Mouse (Mus musculus) erythroblast, embryonic 14.5 days (primary cell): Measurements from ENCODE around the gene Neu2. TPM values are rescaled to one million over a fixed set of nuclear protein-coding genes. Genes with fewer than 3 reads are reported as not detected.
A peak's percentile ranks its signal among the peaks of the same experiment; 100 is the strongest.

Experiments used
- H3K27me3 ChIP-seq: 2 replicates; pipeline ENCODE4 v1.6.1; 2012; ENCODE audit warnings: inconsistent platforms; ENCODE audit not compliant: control insufficient read depth
- H3K36me3 ChIP-seq: 2 replicates; pipeline ENCODE4 v1.6.1; 2012; ENCODE audit warnings: mild to moderate bottlenecking, inconsistent platforms; ENCODE audit not compliant: control insufficient read depth
- H3K4me1 ChIP-seq: 2 replicates; pipeline ENCODE4 v1.6.1; 2012; ENCODE audit warnings: inconsistent platforms; ENCODE audit not compliant: control insufficient read depth
- H3K4me3 ChIP-seq: replicated peaks from 2 replicates; pipeline ENCODE3; 2012; ENCODE audit warnings: moderate library complexity, mild to moderate bottlenecking, inconsistent platforms
- H3K9me3 ChIP-seq: 2 replicates; pipeline ENCODE4 v1.6.1; 2012; ENCODE audit warnings: low read length, inconsistent platforms, mixed read lengths; ENCODE audit not compliant: control insufficient read depth
- GATA1 ChIP-seq: IDR thresholded peaks from 2 replicates; pipeline ENCODE4 v1.6.1; 2012; ENCODE audit warnings: low read length, inconsistent platforms, mixed read lengths
- TAL1 ChIP-seq: IDR thresholded peaks from 3 replicates; pipeline ENCODE4 v1.6.1; 2012; ENCODE audit warnings: low read length, inconsistent platforms, mixed read lengths
- polyA plus RNA-seq: library from polyadenylated mRNA; stranded (reverse); fragments of >175 nt; gene quantifications from 2 replicates; pipeline ENCODE4 v1.2.3, GENCODE M21; 2012

Neu2 gene
- polyA plus RNA-seq, 1 experiment: not detected

DNA sequence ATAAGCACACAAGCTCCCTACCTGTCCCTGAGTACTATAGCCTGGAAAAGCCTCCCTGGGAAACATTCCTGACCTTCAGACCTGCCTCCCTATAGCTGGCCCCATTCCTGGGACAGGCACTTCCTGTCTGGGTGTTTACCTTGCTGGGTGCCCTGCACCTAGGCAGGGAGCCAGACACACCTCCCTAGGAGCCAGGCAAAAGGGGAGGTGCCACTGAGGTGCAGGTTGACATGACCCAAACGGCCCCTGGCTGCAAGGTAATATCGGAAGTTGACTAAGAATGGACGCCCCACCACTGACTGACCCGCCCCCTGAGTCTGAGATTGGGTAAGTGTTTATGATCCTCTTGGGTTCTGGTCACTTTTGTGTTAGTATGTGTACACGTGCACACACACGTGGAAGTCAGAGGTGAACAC lies 64.1 kb downstream of the Neu2 start, which contains the start of gene Ngef:
Ngef (minus strand) TSS at position 71 of the 416 bp plus-strand sequence.
- Histone ChIP-seq H3K4me3 (peak within 1 kb of the TSS; percentile 38), H3K4me1 (no peaks in the 10 kb centered on the region), H3K36me3 (no peaks in the 10 kb centered on the region; the same call in 1 of the 2 replicates), H3K27me3 (no peaks in the 10 kb centered on the region), H3K9me3 (no peaks in the 10 kb centered on the region; the same call in 1 of the 2 replicates)
- TF ChIP-seq TAL1 (no peak), GATA1 (no peak)

DNA sequence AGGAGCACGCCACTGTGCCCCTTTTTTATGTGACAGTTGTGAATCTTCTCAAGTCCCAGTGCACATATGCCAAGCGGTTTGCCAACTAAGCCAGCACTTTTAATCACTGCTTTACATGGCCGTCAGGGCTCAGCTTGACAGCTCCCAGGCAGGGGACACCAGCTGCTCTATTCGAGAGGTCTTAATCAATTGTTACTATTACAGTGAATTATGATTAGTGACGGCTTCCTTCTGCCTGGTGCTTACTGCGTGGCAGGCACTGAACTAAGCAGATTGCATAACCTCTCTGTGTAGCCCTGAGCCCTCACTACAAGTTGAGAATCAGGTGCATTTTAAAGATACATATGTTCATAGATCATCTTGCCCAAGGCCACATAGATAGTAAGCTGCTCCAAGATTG lies 64.7 kb downstream of the Neu2 start:
- Histone ChIP-seq H3K4me1 (peaks cover 3% of the 10 kb centered on the region; the same call in 1 of the 2 replicates), H3K9me3 (no peaks in the 10 kb centered on the region; the same call in 1 of the 2 replicates), H3K36me3 (no peaks in the 10 kb centered on the region; the same call in 1 of the 2 replicates), H3K4me3 (no peak overlapping the region), H3K27me3 (no peaks in the 10 kb centered on the region)
- TF ChIP-seq TAL1 (no peak), GATA1 (no peak)

GRCm38 (mm10) chr1:87574785-87575184 lies 65.1 kb downstream of the Neu2 start:
- H3K4me1 ChIP-seq: peaks cover 4% of the 10 kb centered on the region; the same call in 1 of the 2 replicates
- H3K4me3 ChIP-seq: no peak overlapping the region
- H3K9me3 ChIP-seq: no peaks in the 10 kb centered on the region
- TF ChIP-seq TAL1 (no peak), GATA1 (no peak)
- no peaks in the 10 kb centered on the region for H3K27me3 ChIP-seq
- H3K36me3 ChIP-seq: no peaks in the 10 kb centered on the region

GRCm38 (mm10) chr1:87578965-87579364 lies 69.3 kb downstream of the Neu2 start:
- Histone ChIP-seq H3K4me3 (no peak overlapping the region), H3K36me3 (no peaks in the 10 kb centered on the region), H3K27me3 (peaks cover 2% of the 10 kb centered on the region; the same call in 1 of the 2 replicates), H3K4me1 (peaks cover 17% of the 10 kb centered on the region), H3K9me3 (no peaks in the 10 kb centered on the region)
- TF ChIP-seq TAL1 (no peak), GATA1 (no peak)

DNA sequence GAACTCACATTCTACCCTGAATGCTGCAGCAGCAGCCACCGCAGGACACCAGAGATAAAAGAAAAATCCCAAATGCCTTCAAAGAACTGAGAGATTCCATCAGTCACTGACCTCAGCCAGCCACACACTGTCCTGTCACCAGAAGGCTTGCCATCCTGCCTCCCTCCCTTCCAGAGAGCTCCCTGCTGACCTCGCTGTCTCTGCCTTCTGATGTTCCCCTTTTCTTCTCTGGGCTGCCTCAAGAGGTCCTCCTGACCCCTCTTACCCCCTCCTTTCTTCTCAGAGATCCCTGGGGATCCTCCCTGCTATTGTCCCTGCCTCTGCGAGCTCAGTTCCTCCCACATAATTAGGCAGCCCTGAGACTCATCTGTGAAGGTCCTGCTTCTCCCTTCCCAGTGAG lies 71.1 kb downstream of the Neu2 start:
- Histone ChIP-seq H3K27me3 (peaks cover 2% of the 10 kb centered on the region; the same call in 1 of the 2 replicates), H3K4me1 (peaks cover 17% of the 10 kb centered on the region), H3K4me3 (no peak overlapping the region), H3K9me3 (no peaks in the 10 kb centered on the region), H3K36me3 (no peaks in the 10 kb centered on the region)
- no peak for TF ChIP-seq GATA1
- no peak for TF ChIP-seq TAL1

DNA sequence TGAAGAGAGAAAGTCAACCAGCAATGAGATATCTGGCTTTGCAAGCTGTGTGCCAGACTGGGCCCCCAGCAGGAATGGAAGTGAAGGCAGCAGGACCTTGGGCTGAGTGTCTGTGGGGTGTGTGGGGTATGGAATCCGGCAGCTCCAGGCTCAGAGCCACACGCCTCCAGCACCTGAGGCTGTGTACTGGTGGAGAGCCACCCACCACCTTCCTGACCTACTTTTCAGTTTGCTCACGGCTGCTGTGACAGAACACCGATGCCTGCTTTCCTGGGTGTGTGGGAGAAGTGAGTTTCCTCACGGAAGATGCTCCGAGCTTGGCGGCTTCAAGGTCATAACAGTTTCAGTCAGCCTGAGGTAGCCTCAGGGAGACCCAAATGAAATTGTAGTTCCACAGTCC lies 79.5 kb downstream of the Neu2 start:
- Histone ChIP-seq H3K9me3 (no peaks in the 10 kb centered on the region), H3K4me1 (peaks cover 1% of the 10 kb centered on the region; the same call in 1 of the 2 replicates), H3K36me3 (no peaks in the 10 kb centered on the region), H3K27me3 (no peaks in the 10 kb centered on the region), H3K4me3 (no peak overlapping the region)
- TF ChIP-seq GATA1 (no peak), TAL1 (no peak)

GRCm38 (mm10) chr1:87589980-87590379 lies 80.3 kb downstream of the Neu2 start:
- Histone ChIP-seq H3K9me3 (no peaks in the 10 kb centered on the region), H3K4me1 (peaks cover 8% of the 10 kb centered on the region), H3K4me3 (no peak overlapping the region)

DNA sequence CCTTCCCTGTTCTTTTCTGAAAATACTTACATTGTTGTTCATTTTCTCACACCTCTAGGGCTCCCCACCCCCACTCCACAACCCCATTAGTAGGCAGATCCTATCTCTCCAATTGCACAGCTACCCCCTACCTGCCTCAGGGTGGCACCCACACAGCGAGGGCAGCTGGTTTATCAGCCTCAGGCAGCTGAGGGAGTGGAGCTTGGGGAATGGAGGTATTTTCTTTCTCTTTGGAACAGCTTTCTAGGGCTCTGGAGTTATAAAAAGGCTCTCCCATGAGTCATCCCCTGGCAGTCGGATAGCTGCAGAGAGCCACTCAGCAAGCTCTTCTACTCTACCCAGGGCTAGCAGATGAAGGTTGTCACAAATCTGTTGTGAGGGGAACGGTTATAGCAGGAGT lies 84.6 kb downstream of the Neu2 start:
- Histone ChIP-seq H3K27me3 (no peaks in the 10 kb centered on the region), H3K9me3 (no peaks in the 10 kb centered on the region), H3K4me1 (peaks cover 8% of the 10 kb centered on the region), H3K36me3 (no peaks in the 10 kb centered on the region), H3K4me3 (no peak overlapping the region)
- TF ChIP-seq TAL1 (no peak), GATA1 (no peak)

More at GRCm38 (mm10) chr1:87589980-87590379, 80.3 kb downstream of the Neu2 start:
- TF ChIP-seq GATA1 (no peak), TAL1 (no peak)
- Histone ChIP-seq H3K36me3 (no peaks in the 10 kb centered on the region), H3K27me3 (no peaks in the 10 kb centered on the region)

- TF ChIP-seq TAL1: no peak
- TF ChIP-seq GATA1: no peak
- H3K36me3 ChIP-seq: no peaks in the 10 kb centered on the region
- no peak overlapping the region for H3K4me3 ChIP-seq
- H3K27me3 ChIP-seq: no peaks in the 10 kb centered on the region
- H3K4me1 ChIP-seq: peaks cover 8% of the 10 kb centered on the region
- H3K9me3 ChIP-seq: no peaks in the 10 kb centered on the region
Measured at GRCm38 (mm10) chr1:87594671-87595070, 85.0 kb downstream of the Neu2 start.

GRCm38 (mm10) chr1:87600533-87600932 lies 90.8 kb downstream of the Neu2 start:
- H3K36me3 ChIP-seq: no peaks in the 10 kb centered on the region
- no peak overlapping the region for H3K4me3 ChIP-seq
- TF ChIP-seq GATA1 (no peak), TAL1 (no peak)
- no peaks in the 10 kb centered on the region for H3K4me1 ChIP-seq
- H3K27me3 ChIP-seq: no peaks in the 10 kb centered on the region
- no peaks in the 10 kb centered on the region for H3K9me3 ChIP-seq
